ENCODE assay signal across 22 mouse cellular contexts in genomic region chr6:135899225-135899624, GRCm38 (mm10).
DNase-seq lines count a peak whose midpoint lies in the region; ATAC-seq and TF ChIP-seq lines count a peak whose summit lies in the region.
"Had no signal": no experiment of that assay in that cellular context is flagged by ENCODE, and none has a peak within 500 bp of the region (broad histone marks: within the 10 kb centered on the region; RNA-seq: fewer than 3 reads in every experiment).

No protein-coding gene starts in this region.

- 66% methylated on average over 10 of the region's 10 CpGs for WGBS in forebrain, postnatal 0 days
- 84% methylated on average over 10 of the region's 10 CpGs for whole genome bisulfite sequencing in forebrain, embryonic 12.5 days
- WGBS in midbrain, embryonic 14.5 days = 87% methylated on average over 10 of the region's 10 CpGs

- H3K4me3 ChIP-seq in forebrain, postnatal 0 days (ENCODE audit: low read depth, low read length) = no peak overlapping the region
- no peak overlapping the region for H3K4me3 ChIP-seq in forebrain, embryonic 12.5 days (replicated peaks)
- H3K4me3 ChIP-seq in midbrain, embryonic 14.5 days (replicated peaks; ENCODE audit: low read depth, low read length) = no peak overlapping the region
- H3K4me3 ChIP-seq: erythroblast, embryonic 14.5 days; heart, embryonic 15.5 days; hindbrain, embryonic 13.5 days; limb, embryonic 10.5 days; neural tube, embryonic 15.5 days had no signal

- H3K4me1 ChIP-seq in forebrain, postnatal 0 days (ENCODE audit: insufficient read depth) = no peaks in the 10 kb centered on the region
- H3K4me1 ChIP-seq in forebrain, embryonic 12.5 days = no peaks in the 10 kb centered on the region
- H3K4me1 ChIP-seq in midbrain, embryonic 14.5 days (ENCODE audit: control insufficient read depth, insufficient read depth, low read length) = no peaks in the 10 kb centered on the region
- H3K4me1 ChIP-seq: heart, embryonic 15.5 days; hindbrain, embryonic 13.5 days; limb, embryonic 10.5 days had no signal

- H3K27ac ChIP-seq in forebrain, postnatal 0 days (ENCODE audit: low read depth, low read length) = 0 out of 2 replicates have a peak overlapping the region, but pooled peaks have one; percentile 35
- H3K27ac ChIP-seq in forebrain, embryonic 12.5 days = no peak overlapping the region
- H3K27ac ChIP-seq in midbrain, embryonic 14.5 days (replicated peaks; ENCODE audit: low read depth, low read length) = no peak overlapping the region
- H3K27ac ChIP-seq: heart, embryonic 15.5 days; hindbrain, embryonic 13.5 days; limb, embryonic 10.5 days; liver, embryonic 14.5 days; neural tube, embryonic 15.5 days had no signal

- DNase-seq in forebrain, postnatal 0 days = no peak
- DNase-seq in brain, adult 2 months (ENCODE audit: low read depth, low spot score) = peak; percentile 91
- DNase-seq in layer of hippocampus, adult 9-11 months = peak; percentile 83
- peak; percentile 80 to 85 for DNase-seq in right cerebral cortex, adult 2 months (ENCODE audit: low spot score in 2 of 2)
- no peak for DNase-seq in spleen, postnatal 10 days (ENCODE audit: low spot score in 2 of 2)
- DNase-seq in gastrocnemius, adult 8-10 months (ENCODE audit: low spot score in 2 of 2) = no peak
- no peak for DNase-seq in midbrain, embryonic 14.5 days
- DNase-seq: adrenal gland, postnatal 10 days; cerebellum, adult 8-10 months; kidney, postnatal 10 days; lung, postnatal 10 days; retina, postnatal 1 day; thymus, adult 2 months had no signal

- TF ChIP-seq CTCF in forebrain, postnatal 0 days (IDR thresholded peaks at IDR 0.05; ENCODE audit: low read depth) = no peak

- no peak for ATAC-seq in forebrain, postnatal 0 days
- ATAC-seq in forebrain, embryonic 12.5 days (ENCODE audit: low FRiP score) = no peak
- ATAC-seq in midbrain, embryonic 14.5 days (ENCODE audit: low FRiP score, low TSS enrichment) = no peak
- ATAC-seq: forebrain, embryonic 16.5 days; intestine, embryonic 16.5 days had no signal

- H3K36me3 ChIP-seq in forebrain, postnatal 0 days (ENCODE audit: insufficient read depth) = no peaks in the 10 kb centered on the region
- no peaks in the 10 kb centered on the region for H3K36me3 ChIP-seq in forebrain, embryonic 12.5 days (replicated peaks)
- H3K36me3 ChIP-seq in midbrain, embryonic 14.5 days (ENCODE audit: control insufficient read depth, insufficient read depth, low read length) = no peaks in the 10 kb centered on the region
- H3K36me3 ChIP-seq: heart, embryonic 15.5 days; hindbrain, embryonic 13.5 days; limb, embryonic 10.5 days; neural tube, embryonic 15.5 days had no signal

- no peaks in the 10 kb centered on the region for H3K9me3 ChIP-seq in forebrain, postnatal 0 days (ENCODE audit: low read length)
- no peaks in the 10 kb centered on the region for H3K9me3 ChIP-seq in forebrain, embryonic 12.5 days
- H3K9me3 ChIP-seq in midbrain, embryonic 14.5 days (ENCODE audit: control insufficient read depth, low read length) = no peaks in the 10 kb centered on the region
- H3K9me3 ChIP-seq: heart, embryonic 15.5 days; hindbrain, embryonic 13.5 days; limb, embryonic 10.5 days; neural tube, embryonic 15.5 days had no signal

- no peak overlapping the region for H3K4me2 ChIP-seq in forebrain, postnatal 0 days (ENCODE audit: low read depth)
- no peak overlapping the region for H3K4me2 ChIP-seq in forebrain, embryonic 12.5 days
- no peak overlapping the region for H3K4me2 ChIP-seq in midbrain, embryonic 14.5 days (ENCODE audit: low read length)
- H3K4me2 ChIP-seq: heart, embryonic 15.5 days; hindbrain, embryonic 13.5 days; neural tube, embryonic 15.5 days had no signal

- no peak overlapping the region for H3K9ac ChIP-seq in forebrain, postnatal 0 days
- no peak overlapping the region for H3K9ac ChIP-seq in forebrain, embryonic 12.5 days
- H3K9ac ChIP-seq in midbrain, embryonic 14.5 days (replicated peaks; ENCODE audit: low read length) = no peak overlapping the region
- H3K9ac ChIP-seq: heart, embryonic 15.5 days; hindbrain, embryonic 13.5 days; liver, embryonic 14.5 days; neural tube, embryonic 15.5 days had no signal

- no peaks in the 10 kb centered on the region for H3K27me3 ChIP-seq in forebrain, postnatal 0 days (ENCODE audit: insufficient read depth, low read length)
- H3K27me3 ChIP-seq in forebrain, embryonic 12.5 days = no peaks in the 10 kb centered on the region
- no peaks in the 10 kb centered on the region for H3K27me3 ChIP-seq in midbrain, embryonic 14.5 days (ENCODE audit: control insufficient read depth, insufficient read depth, low read length)
- H3K27me3 ChIP-seq: hindbrain, embryonic 13.5 days; neural tube, embryonic 15.5 days had no signal

Comparison
In these comparisons a context has a peak if more than half of its experiments do, and no peak if none do; other contexts are left out.
1. DNase-seq: peak in brain, adult 2 months (single experiment), layer of hippocampus, adult 9-11 months (single experiment) and right cerebral cortex, adult 2 months (2 of 2); none in forebrain, postnatal 0 days (single experiment), spleen, postnatal 10 days (0 of 2), gastrocnemius, adult 8-10 months (0 of 2) and midbrain, embryonic 14.5 days (single experiment).